ENCODE assay signal across 8 mouse cellular contexts in the genomic region with DNA sequence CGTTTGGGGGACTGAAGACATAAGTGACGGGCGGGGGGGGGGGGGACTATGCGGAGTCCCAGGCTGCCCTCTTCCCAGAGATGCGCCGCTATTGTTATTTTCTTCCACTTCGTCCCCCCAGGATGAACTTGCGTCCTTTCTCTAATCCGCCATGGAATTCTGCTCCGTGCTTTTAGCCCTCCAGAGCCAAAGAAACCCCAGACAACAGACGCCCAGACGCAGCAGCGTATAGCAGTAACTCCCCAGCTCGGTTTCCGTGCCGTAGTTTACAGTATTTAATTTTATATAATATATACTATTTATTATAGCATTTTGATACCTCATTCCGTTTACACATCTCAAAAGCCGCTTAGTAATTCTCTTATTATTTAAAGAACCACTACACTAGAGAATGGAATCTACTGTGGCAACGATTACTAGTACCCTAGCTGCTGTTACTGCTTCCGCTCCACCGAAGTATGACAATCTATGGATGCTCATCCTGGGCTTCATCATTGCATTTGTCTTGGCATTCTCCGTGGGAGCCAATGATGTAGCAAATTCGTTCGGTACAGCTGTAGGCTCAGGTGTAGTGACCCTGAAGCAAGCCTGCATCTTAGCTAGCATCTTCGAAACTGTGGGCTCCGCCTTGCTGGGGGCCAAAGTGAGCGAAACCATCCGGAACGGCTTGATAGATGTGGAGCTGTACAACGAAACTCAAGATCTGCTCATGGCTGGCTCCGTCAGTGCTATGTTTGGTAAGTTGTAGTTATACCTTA. TPM values are rescaled to one million over a fixed set of nuclear protein-coding genes. Genes with fewer than 3 reads are reported as not detected.
DNase-seq lines count a peak whose midpoint lies in the region; ATAC-seq lines count a peak whose summit lies in the region.

No protein-coding gene starts in this region.

- peak overlapping the region; percentile 90 for H3K9ac ChIP-seq in kidney, embryonic 16.5 days (replicated peaks; ENCODE audit: low read length)
- peak overlapping the region; percentile 95 for H3K9ac ChIP-seq in embryonic facial prominence, embryonic 11.5 days (replicated peaks; ENCODE audit: low read length)
- peak overlapping the region; percentile 96 for H3K9ac ChIP-seq in hindbrain, embryonic 14.5 days
- peak overlapping the region; percentile 37; the same call in 1 of the 2 replicates for H3K9ac ChIP-seq in stomach, embryonic 15.5 days

- peaks cover 37% of the 10 kb centered on the region for H3K79me2 ChIP-seq in macrophage (ENCODE audit: inconsistent target)

- H3K4me1 ChIP-seq in kidney, embryonic 16.5 days (ENCODE audit: insufficient read depth, low read length) = peaks cover 19% of the 10 kb centered on the region
- no peaks in the 10 kb centered on the region for H3K4me1 ChIP-seq in embryonic facial prominence, embryonic 11.5 days (ENCODE audit: control insufficient read depth, insufficient read depth, low read length)
- H3K4me1 ChIP-seq in hindbrain, embryonic 14.5 days (replicated peaks; ENCODE audit: control insufficient read depth, insufficient read depth, low read length) = peaks cover 32% of the 10 kb centered on the region
- peaks cover 5% of the 10 kb centered on the region; the same call in 1 of the 2 replicates for H3K4me1 ChIP-seq in stomach, embryonic 15.5 days

- no peaks in the 10 kb centered on the region for H3K9me3 ChIP-seq in kidney, embryonic 16.5 days (ENCODE audit: low read length)
- H3K9me3 ChIP-seq in embryonic facial prominence, embryonic 11.5 days (replicated peaks; ENCODE audit: control insufficient read depth, low read length) = no peaks in the 10 kb centered on the region
- H3K9me3 ChIP-seq in hindbrain, embryonic 14.5 days (ENCODE audit: control insufficient read depth, low read length) = no peaks in the 10 kb centered on the region
- H3K9me3 ChIP-seq in stomach, embryonic 15.5 days = no peaks in the 10 kb centered on the region

- no peaks in the 10 kb centered on the region for H3K27me3 ChIP-seq in kidney, embryonic 16.5 days (ENCODE audit: insufficient read depth, low read length)
- H3K27me3 ChIP-seq in embryonic facial prominence, embryonic 11.5 days (ENCODE audit: control insufficient read depth, insufficient read depth, low read length) = no peaks in the 10 kb centered on the region
- no peaks in the 10 kb centered on the region for H3K27me3 ChIP-seq in hindbrain, embryonic 14.5 days (ENCODE audit: control insufficient read depth, insufficient read depth, low read length)
- no peaks in the 10 kb centered on the region for H3K27me3 ChIP-seq in stomach, embryonic 15.5 days (replicated peaks)

- 14% methylated on average over 30 of the region's 31 CpGs for WGBS in kidney, embryonic 16.5 days
- WGBS in embryonic facial prominence, embryonic 11.5 days = 25% methylated on average over 28 of the region's 31 CpGs
- 12% methylated on average over 27 of the region's 31 CpGs for WGBS in hindbrain, embryonic 14.5 days
- 40% methylated on average over 31 of the region's 31 CpGs for WGBS in macrophage (ENCODE audit: missing documents)
- 21% methylated on average over 27 of the region's 31 CpGs for WGBS in stomach, embryonic 15.5 days

- H3K4me2 ChIP-seq in kidney, embryonic 16.5 days (replicated peaks; ENCODE audit: low read depth, low read length) = peak overlapping the region; percentile 91
- H3K4me2 ChIP-seq in embryonic facial prominence, embryonic 11.5 days (ENCODE audit: low read depth, low read length) = peak overlapping the region; percentile 65
- peak overlapping the region; percentile 71 for H3K4me2 ChIP-seq in hindbrain, embryonic 14.5 days (replicated peaks)
- peak overlapping the region; percentile 64 for H3K4me2 ChIP-seq in stomach, embryonic 15.5 days

- H3K4me3 ChIP-seq in kidney, embryonic 16.5 days (ENCODE audit: low read length) = peak overlapping the region; percentile 88
- H3K4me3 ChIP-seq in embryonic facial prominence, embryonic 11.5 days (ENCODE audit: low read depth, low read length) = peak overlapping the region; percentile 86
- peak overlapping the region; percentile 93 for H3K4me3 ChIP-seq in hindbrain, embryonic 14.5 days (replicated peaks; ENCODE audit: low read length)
- peak overlapping the region; percentile 57 for H3K4me3 ChIP-seq in macrophage (ENCODE audit: inconsistent target)
- peak overlapping the region; percentile 94 for H3K4me3 ChIP-seq in stomach, embryonic 15.5 days (replicated peaks)

- DNase-seq in kidney, adult 18-20 months = no peak
- peak; percentile 29 for DNase-seq in ZHBTc4 (ENCODE audit: low read depth, low spot score)
- peak; percentile 46 for DNase-seq in embryonic facial prominence, embryonic 11.5 days (ENCODE audit: low spot score)
- DNase-seq in hindbrain, embryonic 14.5 days (ENCODE audit: low spot score) = peak; percentile 60
- no peak for DNase-seq in adrenal gland, postnatal 4 days (ENCODE audit: low spot score in 2 of 2)

- H3K27ac ChIP-seq in kidney, embryonic 16.5 days (ENCODE audit: low read length) = peak overlapping the region; percentile 81; the same call in 1 of the 2 replicates
- H3K27ac ChIP-seq in embryonic facial prominence, embryonic 11.5 days (replicated peaks; ENCODE audit: low read depth, low read length) = no peak overlapping the region; the same call in 1 of the 2 replicates
- H3K27ac ChIP-seq in hindbrain, embryonic 14.5 days = peak overlapping the region; percentile 96
- H3K27ac ChIP-seq in macrophage = peak overlapping the region; percentile 60
- H3K27ac ChIP-seq in stomach, embryonic 15.5 days = peak overlapping the region; percentile 84; the same call in 1 of the 2 replicates

- ATAC-seq in kidney, embryonic 16.5 days (ENCODE audit: low FRiP score, low TSS enrichment) = no peak
- no peak for ATAC-seq in embryonic facial prominence, embryonic 11.5 days (replicated peaks; ENCODE audit: insufficient number of reproducible peaks, low FRiP score, low TSS enrichment, low read depth)
- ATAC-seq in hindbrain, embryonic 14.5 days (ENCODE audit: low FRiP score) = peak; percentile 4; the same call in 1 of the 2 replicates
- no peak for ATAC-seq in stomach, embryonic 15.5 days (ENCODE audit: insufficient read depth, low FRiP score, low read depth)

- peaks cover 18% of the 10 kb centered on the region for H3K36me3 ChIP-seq in kidney, embryonic 16.5 days (ENCODE audit: insufficient read depth, low read length)
- H3K36me3 ChIP-seq in embryonic facial prominence, embryonic 11.5 days (replicated peaks; ENCODE audit: control insufficient read depth, insufficient read depth, low read depth, low read length) = peaks cover 2% of the 10 kb centered on the region
- peaks cover 36% of the 10 kb centered on the region for H3K36me3 ChIP-seq in hindbrain, embryonic 14.5 days (replicated peaks; ENCODE audit: control insufficient read depth, insufficient read depth)
- peaks cover 20% of the 10 kb centered on the region for H3K36me3 ChIP-seq in macrophage (ENCODE audit: inconsistent target)
- no peaks in the 10 kb centered on the region; the same call in 1 of the 2 replicates for H3K36me3 ChIP-seq in stomach, embryonic 15.5 days

RNA-seq across cellular contexts. Expression of a gene that starts 0.9 kb away (rescaled TPM):
- 28.3 and 31.3 TPM in 2 replicates for polyA plus RNA-seq in kidney, embryonic 16.5 days (2015; fragmentation: Nextera tagmentation; extraction: Ambion mirVana)
- 50.5 and 51.6 TPM in 2 replicates for polyA plus RNA-seq in embryonic facial prominence, embryonic 11.5 days (2014; fragmentation: Nextera tagmentation; extraction: Ambion mirVana)
- polyA plus RNA-seq in hindbrain, embryonic 14.5 days (2014; fragmentation: Nextera tagmentation; extraction: Ambion mirVana) = 50.7 and 56.3 TPM in 2 replicates
- 1,000 to 10,000 TPM in 1 of 26 experiments, 100 to 1,000 TPM in 23, 10 to 100 TPM in 2; 27.6 to 1,007 (median 266) TPM for total RNA-seq in macrophage (2018; cell fraction: chromatin; rRNA removed)
- total RNA-seq in macrophage (2018; cell fraction: cytosol; rRNA removed) = 10 to 100 TPM; 20.5 to 80.0 (median 36.1) TPM
- total RNA-seq in macrophage (2018; cell fraction: nucleus; rRNA removed) = 100 to 1,000 TPM in 19 of 26 experiments, 10 to 100 TPM in 7; 68.3 to 720 (median 172) TPM
- 36.9 to 54.7 TPM (median 39.8 TPM) in 3 replicates for polyA plus RNA-seq in macrophage (2018)
- 26.8 and 29.4 TPM in 2 replicates for polyA plus RNA-seq in stomach, embryonic 15.5 days (2015; fragmentation: Nextera tagmentation; extraction: Ambion mirVana)
- 10 to 100 TPM; 29.2 to 35.3 TPM for total RNA-seq in adrenal gland, postnatal 4 days (2021)

Comparison
In these comparisons a context has a peak if more than half of its experiments do, and no peak if none do; other contexts are left out.
1. H3K9ac ChIP-seq: peak in every context shown above with its lines; median percentile 96 in hindbrain, embryonic 14.5 days; 95 in embryonic facial prominence, embryonic 11.5 days; 90 in kidney, embryonic 16.5 days; 37 in stomach, embryonic 15.5 days.
2. DNase-seq: peak in ZHBTc4 (single experiment), embryonic facial prominence, embryonic 11.5 days (single experiment) and hindbrain, embryonic 14.5 days (single experiment); none in kidney, adult 18-20 months (single experiment) and adrenal gland, postnatal 4 days (0 of 2).
3. Peak in every context shown above with its lines, with median percentiles within 50 percentile points of each other: H3K4me2 ChIP-seq and H3K4me3 ChIP-seq.